Mouse (Mus musculus) G1E (cell line): ENCODE measurements at regions not wholly inside any gene's neighbourhood (a gene's known extent, or its start where the extent isn't known, plus 50 kb on each side); places are given as distances from the start of the nearest gene placed in this dataset.

ENCODE experiments used
- ATAC-seq: 2 replicates; pipeline ENCODE4 v1.8.0; 2016; ENCODE audit warnings: mild to moderate bottlenecking; ENCODE audit not compliant: insufficient number of reproducible peaks, poor library complexity, low FRiP score, severe bottlenecking; ENCODE audit errors: extremely low read depth
- DNase-seq: peaks from one replicate; pipeline ENCODE4 v3.0.0; 2012; ENCODE audit warnings: low spot score
- H3K27me3 ChIP-seq: 2 replicates; pipeline ENCODE4 v1.6.1; 2012; ENCODE audit warnings: mild to moderate bottlenecking, low read length, inconsistent platforms; ENCODE audit not compliant: insufficient read depth
- H3K36me3 ChIP-seq: replicated peaks from 2 replicates; pipeline ENCODE3; 2012; ENCODE audit warnings: mild to moderate bottlenecking, inconsistent platforms
- H3K4me1 ChIP-seq: 2 replicates; pipeline ENCODE4 v1.6.1; 2012; ENCODE audit warnings: low read depth, low read length, inconsistent platforms, mixed read lengths; ENCODE audit not compliant: insufficient read depth
- H3K4me3 ChIP-seq: 2 replicates; pipeline ENCODE4 v1.5.1; 2012; ENCODE audit warnings: low read depth, mild to moderate bottlenecking, inconsistent platforms, low read length, moderate library complexity, mixed read lengths
- H3K9me3 ChIP-seq: replicated peaks from 2 replicates; pipeline ENCODE4 v1.6.1; 2012; ENCODE audit warnings: inconsistent platforms
- CTCF ChIP-seq: IDR thresholded peaks from 2 replicates; pipeline ENCODE4 v1.5.1; 2012; ENCODE audit warnings: low read depth, low read length, inconsistent platforms, mixed read lengths
- GATA1 ChIP-seq: IDR thresholded peaks from 2 replicates; pipeline ENCODE4 v1.6.1; 2012; ENCODE audit warnings: borderline replicate concordance, low read length, inconsistent platforms, mixed read lengths
- GATA2 ChIP-seq: IDR thresholded peaks from 2 replicates; pipeline ENCODE4 v1.6.1; 2012; ENCODE audit warnings: low read depth, low read length, inconsistent platforms, borderline replicate concordance
- POLR2AphosphoS5 ChIP-seq: IDR thresholded peaks from 2 replicates; pipeline ENCODE4 v1.6.1; 2012; ENCODE audit warnings: low read depth, low read length, inconsistent platforms; ENCODE audit not compliant: insufficient replicate concordance
- TAL1 ChIP-seq: conservative IDR thresholded peaks from 2 replicates; pipeline ENCODE4 v1.6.1; 2012; ENCODE audit warnings: low read depth, low read length, inconsistent platforms, mixed read lengths

GRCm38 (mm10) chr14:25106451-25106850 lies 352.5 kb upstream of the Zmiz1 start:
- ATAC-seq (no peak), DNase-seq (no peak)
- Histone ChIP-seq H3K36me3 (no peaks in the 10 kb centered on the region), H3K4me3 (no peak overlapping the region), H3K4me1 (no peaks in the 10 kb centered on the region), H3K9me3 (peaks cover 68% of the 10 kb centered on the region), H3K27me3 (no peaks in the 10 kb centered on the region)
- TF ChIP-seq TAL1: no peak
- no peak for TF ChIP-seq GATA1
- TF ChIP-seq GATA2: no peak
- no peak for TF ChIP-seq CTCF
- no peak for TF ChIP-seq POLR2AphosphoS5

- no peaks in the 10 kb centered on the region for H3K27me3 ChIP-seq
These were observed 350.8 kb upstream of the Zmiz1 start for GRCm38 (mm10) chr14:25108101-25108652.

GRCm38 (mm10) chr14:25108701-25109290 lies 350.2 kb upstream of the Zmiz1 start:
- DNase-seq (no peak), ATAC-seq (no peak)
- TF ChIP-seq CTCF (no peak), POLR2AphosphoS5 (no peak), TAL1 (no peak), GATA2 (no peak), GATA1 (no peak)
- Histone ChIP-seq H3K4me3 (no peak overlapping the region), H3K9me3 (peaks cover 62% of the 10 kb centered on the region), H3K4me1 (no peaks in the 10 kb centered on the region), H3K36me3 (no peaks in the 10 kb centered on the region), H3K27me3 (no peaks in the 10 kb centered on the region)

More at GRCm38 (mm10) chr14:25108101-25108652, 350.8 kb upstream of the Zmiz1 start:
- H3K9me3 ChIP-seq: peaks cover 63% of the 10 kb centered on the region
- no peaks in the 10 kb centered on the region for H3K4me1 ChIP-seq
- DNase-seq (no peak), ATAC-seq (no peak)
- no peak overlapping the region for H3K4me3 ChIP-seq
- H3K36me3 ChIP-seq: no peaks in the 10 kb centered on the region
- TF ChIP-seq GATA1 (no peak), POLR2AphosphoS5 (no peak), CTCF (no peak), TAL1 (no peak), GATA2 (no peak)

- no peaks in the 10 kb centered on the region for H3K4me1 ChIP-seq
- H3K27me3 ChIP-seq: no peaks in the 10 kb centered on the region
- TF ChIP-seq GATA2: no peak
- no peak for TF ChIP-seq TAL1
- TF ChIP-seq POLR2AphosphoS5: no peak
- TF ChIP-seq CTCF: no peak
- TF ChIP-seq GATA1: no peak
- peaks cover 57% of the 10 kb centered on the region for H3K9me3 ChIP-seq
- no peaks in the 10 kb centered on the region for H3K36me3 ChIP-seq
- no peak overlapping the region for H3K4me3 ChIP-seq
- DNase-seq (no peak), ATAC-seq (no peak)
These were observed 349.3 kb upstream of the Zmiz1 start for GRCm38 (mm10) chr14:25109691-25110090.

- Histone ChIP-seq H3K4me1 (no peaks in the 10 kb centered on the region), H3K36me3 (no peaks in the 10 kb centered on the region), H3K4me3 (no peak overlapping the region), H3K9me3 (peaks cover 60% of the 10 kb centered on the region), H3K27me3 (no peaks in the 10 kb centered on the region)
- TF ChIP-seq POLR2AphosphoS5 (no peak), GATA1 (no peak), GATA2 (no peak), TAL1 (no peak), CTCF (no peak)
- ATAC-seq: no peak
- DNase-seq: no peak
These were observed 346.2 kb upstream of the Zmiz1 start for GRCm38 (mm10) chr14:25112832-25113231.

GRCm38 (mm10) chr14:25113326-25113725 lies 345.7 kb upstream of the Zmiz1 start:
- peaks cover 62% of the 10 kb centered on the region for H3K9me3 ChIP-seq
- no peaks in the 10 kb centered on the region for H3K36me3 ChIP-seq
- H3K27me3 ChIP-seq: no peaks in the 10 kb centered on the region
- no peak for TF ChIP-seq TAL1
- DNase-seq (no peak), ATAC-seq (no peak)
- no peaks in the 10 kb centered on the region for H3K4me1 ChIP-seq
- H3K4me3 ChIP-seq: no peak overlapping the region
